Mouse (Mus musculus): Measurements from ENCODE around the gene Pkd2l1.
"Not testable (repeated sequence)": the region's sequence is repeated elsewhere in the genome, so short reads cannot be mapped to it uniquely, and the experiment has no call there.

Pkd2l1 gene

GRCm38 (mm10) chr19:44159386-44159785 is 32.9 kb downstream of the Pkd2l1 start:
- DNase-seq (ENCODE audit: low read depth, low spot score), result no peak

- no peak for DNase-seq (ENCODE audit: low read depth, low spot score)
Measured at GRCm38 (mm10) chr19:44157005-44157404, 35.2 kb downstream of the Pkd2l1 start.

GRCm38 (mm10) chr19:44153781-44154180 is 38.5 kb downstream of the Pkd2l1 start:
- peak; percentile 61 for DNase-seq (ENCODE audit: low read depth, low spot score)

GRCm38 (mm10) chr19:44148991-44149390 is 43.3 kb downstream of the Pkd2l1 start:
- DNase-seq (ENCODE audit: low read depth, low spot score), result no peak

GRCm38 (mm10) chr19:44148345-44148744 is 43.9 kb downstream of the Pkd2l1 start:
- DNase-seq (ENCODE audit: low read depth, low spot score), result no peak

GRCm38 (mm10) chr19:44146951-44147350 is 45.3 kb downstream of the Pkd2l1 start:
- DNase-seq (ENCODE audit: low read depth, low spot score), result no peak

GRCm38 (mm10) chr19:44146568-44146879 is 45.7 kb downstream of the Pkd2l1 start:
- no peak for DNase-seq (ENCODE audit: low read depth, low spot score)

- peak; percentile 85 for DNase-seq (ENCODE audit: low read depth, low spot score)
Measured at GRCm38 (mm10) chr19:44145702-44146567, 46.3 kb downstream of the Pkd2l1 start, which contains the start of gene Bloc1s2. Bloc1s2 (minus strand) TSS chr19:44146446.

GRCm38 (mm10) chr19:44144366-44144765 is 47.9 kb downstream of the Pkd2l1 start:
- DNase-seq (ENCODE audit: low read depth, low spot score), result no peak

- no peak for DNase-seq (ENCODE audit: low read depth, low spot score)
Measured at GRCm38 (mm10) chr19:44135960-44136485, 56.2 kb downstream of the Pkd2l1 start.

- DNase-seq (ENCODE audit: low read depth, low spot score), result peak; percentile 88
Measured at GRCm38 (mm10) chr19:44135072-44135959, 56.9 kb downstream of the Pkd2l1 start, which contains the start of gene Cwf19l1. Cwf19l1 (minus strand) TSS chr19:44135876.

GRCm38 (mm10) chr19:44132917-44133316 is 59.3 kb downstream of the Pkd2l1 start:
- DNase-seq (ENCODE audit: low read depth, low spot score), result no peak

GRCm38 (mm10) chr19:44128560-44128959 is 63.7 kb downstream of the Pkd2l1 start:
- no peak for DNase-seq (ENCODE audit: low read depth, low spot score)

GRCm38 (mm10) chr19:44127729-44128497 is 64.3 kb downstream of the Pkd2l1 start:
- DNase-seq (ENCODE audit: low read depth, low spot score), result no peak

- DNase-seq (ENCODE audit: low read depth, low spot score), result no peak
Measured at GRCm38 (mm10) chr19:44121137-44121536, 71.1 kb downstream of the Pkd2l1 start.

- not testable (repeated sequence) for DNase-seq (ENCODE audit: low read depth, low spot score)
Measured at GRCm38 (mm10) chr19:44120686-44121085, 71.6 kb downstream of the Pkd2l1 start.

- DNase-seq (ENCODE audit: low read depth, low spot score), result no peak
Measured at GRCm38 (mm10) chr19:44117793-44118192, 74.4 kb downstream of the Pkd2l1 start.

GRCm38 (mm10) chr19:44111706-44112105 is 80.5 kb downstream of the Pkd2l1 start:
- DNase-seq (ENCODE audit: low read depth, low spot score), result peak; percentile 68

- DNase-seq (ENCODE audit: low read depth, low spot score), result no peak
Measured at GRCm38 (mm10) chr19:44110356-44110755, 81.9 kb downstream of the Pkd2l1 start.

- no peak for DNase-seq (ENCODE audit: low read depth, low spot score)
Measured at GRCm38 (mm10) chr19:44108996-44109395, 83.2 kb downstream of the Pkd2l1 start.

All from ES-CJ7 (cell line).